8 mouse cellular contexts compared by ENCODE assay signal in the genomic region with DNA sequence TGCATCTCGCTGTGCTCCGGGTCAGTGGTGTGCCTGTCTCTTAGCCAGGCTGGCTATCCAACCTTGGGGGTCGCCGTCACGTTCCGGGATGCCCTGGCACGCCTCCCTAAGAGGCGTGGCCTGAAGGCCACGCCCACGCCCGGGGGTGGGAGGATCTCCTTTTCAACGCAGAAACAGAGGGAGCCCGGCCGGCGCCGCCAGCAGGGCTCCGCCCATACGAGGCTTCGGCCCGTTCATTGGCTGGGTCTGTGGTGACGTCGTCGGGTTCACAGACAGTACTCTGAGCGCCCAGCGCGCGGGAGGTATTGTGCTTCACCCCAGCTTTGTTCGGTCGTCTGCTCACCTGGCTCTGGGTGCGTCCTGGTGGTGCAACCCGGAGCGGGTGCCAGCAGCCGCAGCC. TPM values are rescaled to one million over a fixed set of nuclear protein-coding genes. Genes with fewer than 3 reads are reported as not detected.
DNase-seq lines count a peak whose midpoint lies in the region; ATAC-seq and TF ChIP-seq lines count a peak whose summit lies in the region.

Gene Tmem86a, plus strand, starts transcription at position 236 of the 400 bp plus-strand sequence.

- H3K9me3 ChIP-seq in embryonic facial prominence, embryonic 13.5 days, result no peaks in the 10 kb centered on the region
- no peaks in the 10 kb centered on the region for H3K9me3 ChIP-seq in limb, embryonic 12.5 days
- H3K9me3 ChIP-seq in midbrain, embryonic 15.5 days, result no peaks in the 10 kb centered on the region

- peak; percentile 98 for ATAC-seq in embryonic facial prominence, embryonic 13.5 days (ENCODE audit: insufficient number of reproducible peaks, insufficient read depth, low FRiP score, low TSS enrichment, low read depth)
- peak; percentile 97 for ATAC-seq in limb, embryonic 12.5 days (ENCODE audit: insufficient number of reproducible peaks, insufficient read depth, low FRiP score, low TSS enrichment, low read depth)
- ATAC-seq in midbrain, embryonic 15.5 days (replicated peaks), result peak; percentile 99

- no peak for TF ChIP-seq CTCF in kidney, adult 2 months (conservative IDR thresholded peaks at IDR 0.05; ENCODE audit: insufficient read depth, insufficient read length, low read depth, low read length)
- TF ChIP-seq CTCF in spleen, adult 2 months (IDR thresholded peaks at IDR 0.05; ENCODE audit: extremely low read depth, insufficient read depth, insufficient read length, insufficient replicate concordance), result no peak

- peaks cover 21% of the 10 kb centered on the region for H3K4me1 ChIP-seq in embryonic facial prominence, embryonic 13.5 days
- peaks cover 21% of the 10 kb centered on the region for H3K4me1 ChIP-seq in kidney, adult 2 months (ENCODE audit: control insufficient read depth, insufficient read depth, low read length)
- H3K4me1 ChIP-seq in limb, embryonic 12.5 days (replicated peaks), result peaks cover 21% of the 10 kb centered on the region
- H3K4me1 ChIP-seq in midbrain, embryonic 15.5 days, result peaks cover 22% of the 10 kb centered on the region
- peaks cover 5% of the 10 kb centered on the region; the same call in 1 of the 2 replicates for H3K4me1 ChIP-seq in spleen, adult 2 months (ENCODE audit: control insufficient read depth, insufficient read depth, insufficient read length)

- H3K4me3 ChIP-seq in embryonic facial prominence, embryonic 13.5 days, result peak within 1 kb of the TSS; percentile 68
- peak within 1 kb of the TSS; percentile 79 for H3K4me3 ChIP-seq in kidney, adult 2 months (ENCODE audit: insufficient read depth, low read depth, low read length)
- peak within 1 kb of the TSS; percentile 91 for H3K4me3 ChIP-seq in limb, embryonic 12.5 days (replicated peaks)
- H3K4me3 ChIP-seq in midbrain, embryonic 15.5 days, result peak within 1 kb of the TSS; percentile 91
- H3K4me3 ChIP-seq in spleen, adult 2 months (ENCODE audit: extremely low read depth, insufficient read depth, insufficient read length), result peak within 1 kb of the TSS; percentile 69

- peaks cover 6% of the 10 kb centered on the region; the same call in 1 of the 2 replicates for H3K36me3 ChIP-seq in embryonic facial prominence, embryonic 13.5 days
- no peaks in the 10 kb centered on the region for H3K36me3 ChIP-seq in kidney, adult 2 months (ENCODE audit: control insufficient read depth, insufficient read depth, low read length)
- peaks cover 15% of the 10 kb centered on the region; the same call in 1 of the 2 replicates for H3K36me3 ChIP-seq in limb, embryonic 12.5 days
- H3K36me3 ChIP-seq in midbrain, embryonic 15.5 days (replicated peaks), result no peaks in the 10 kb centered on the region
- peaks cover 3% of the 10 kb centered on the region; the same call in 1 of the 2 replicates for H3K36me3 ChIP-seq in spleen, adult 2 months (ENCODE audit: control insufficient read depth, insufficient read depth, low read length)

- peak within 1 kb of the TSS; percentile 79 for H3K4me2 ChIP-seq in embryonic facial prominence, embryonic 13.5 days
- H3K4me2 ChIP-seq in limb, embryonic 12.5 days, result peak within 1 kb of the TSS; percentile 84
- H3K4me2 ChIP-seq in midbrain, embryonic 15.5 days, result peak within 1 kb of the TSS; percentile 90

- peak within 1 kb of the TSS; percentile 75 for H3K9ac ChIP-seq in embryonic facial prominence, embryonic 13.5 days
- peak within 1 kb of the TSS; percentile 86 for H3K9ac ChIP-seq in limb, embryonic 12.5 days (replicated peaks)
- peak within 1 kb of the TSS; percentile 92 for H3K9ac ChIP-seq in midbrain, embryonic 15.5 days

- WGBS in embryonic facial prominence, embryonic 13.5 days, result under 1% methylated on average over 33 of the region's 33 CpGs
- under 1% methylated on average over 33 of the region's 33 CpGs for WGBS in kidney, adult 2 months
- under 1% methylated on average over 32 of the region's 33 CpGs for WGBS in limb, embryonic 12.5 days
- under 1% methylated on average over 33 of the region's 33 CpGs for WGBS in midbrain, embryonic 15.5 days
- under 1% methylated on average over 33 of the region's 33 CpGs for WGBS in spleen, adult 2 months

- DNase-seq in 3134 (ENCODE audit: extremely low read depth, insufficient read length, low spot score), result peak; percentile 89
- peak; percentile 96 to 97 for DNase-seq in adrenal gland, postnatal 36 days
- DNase-seq in heart, adult 18-20 months, result peak; percentile 94 to 96
- DNase-seq in kidney, adult 2 months, result peak; percentile 97
- DNase-seq in spleen, adult 2 months (ENCODE audit: low read depth in 1 of 2, low spot score in 2 of 2), result peak; percentile 90 to 93

- TF ChIP-seq POLR2A in kidney, adult 2 months (IDR thresholded peaks at IDR 0.05; ENCODE audit: low read depth, low read length), result peak; percentile 76
- peak; percentile 70 for TF ChIP-seq POLR2A in spleen, adult 2 months (IDR thresholded peaks at IDR 0.05; ENCODE audit: low read depth, low read length)

- no peaks in the 10 kb centered on the region for H3K27me3 ChIP-seq in embryonic facial prominence, embryonic 13.5 days
- H3K27me3 ChIP-seq in kidney, adult 2 months (replicated peaks; ENCODE audit: control insufficient read depth, insufficient read depth, low read length), result no peaks in the 10 kb centered on the region
- H3K27me3 ChIP-seq in limb, embryonic 12.5 days, result peaks cover 5% of the 10 kb centered on the region; the same call in 1 of the 2 replicates
- H3K27me3 ChIP-seq in midbrain, embryonic 15.5 days (replicated peaks), result no peaks in the 10 kb centered on the region
- H3K27me3 ChIP-seq in spleen, adult 2 months (ENCODE audit: control insufficient read depth, insufficient read depth, low read length), result no peaks in the 10 kb centered on the region

- peak within 1 kb of the TSS; percentile 87 for H3K27ac ChIP-seq in embryonic facial prominence, embryonic 13.5 days
- peak within 1 kb of the TSS; percentile 94 for H3K27ac ChIP-seq in kidney, adult 2 months (ENCODE audit: insufficient read depth, low read depth, low read length)
- H3K27ac ChIP-seq in limb, embryonic 12.5 days, result peak within 1 kb of the TSS; percentile 91
- H3K27ac ChIP-seq in midbrain, embryonic 15.5 days, result peak within 1 kb of the TSS; percentile 92
- peak within 1 kb of the TSS; percentile 92 for H3K27ac ChIP-seq in spleen, adult 2 months (ENCODE audit: insufficient read depth, low read length)

RNA-seq across cellular contexts. Expression of gene Tmem86a, which starts in this region (rescaled TPM):
- total RNA-seq in adrenal gland, postnatal 36 days (2021), result 10 to 100 TPM; 21.8 to 38.1 TPM
- 17.4 and 18.9 TPM in 2 replicates for polyA plus RNA-seq in embryonic facial prominence, embryonic 13.5 days (2015; fragmentation: Nextera tagmentation; extraction: Ambion mirVana)
- total RNA-seq in heart, adult 18-20 months (2021), result 10 to 100 TPM; 19.7 to 20.8 TPM
- polyA plus RNA-seq in kidney, adult 2 months (2012; rRNA removed), result 97.0 and 104 TPM in 2 replicates
- polyA plus RNA-seq in limb, embryonic 12.5 days (2016; fragmentation: Nextera tagmentation; extraction: Ambion mirVana), result 19.4 and 19.5 TPM in 2 replicates
- polyA plus RNA-seq in midbrain, embryonic 15.5 days (2015; fragmentation: Nextera tagmentation; extraction: Ambion mirVana), result 28.3 and 29.3 TPM in 2 replicates
- polyA plus RNA-seq in spleen, adult 2 months (2012; rRNA removed), result 57.1 and 60.7 TPM in 2 replicates

Comparison
In these comparisons a context has a peak if more than half of its experiments do, and no peak if none do; other contexts are left out.
1. Peak in every context shown above with its lines: DNase-seq, ATAC-seq, H3K4me3 ChIP-seq and H3K27ac ChIP-seq.